Mouse (Mus musculus): ENCODE results near the gene Atf7ip. TPM values are rescaled to one million over a fixed set of nuclear protein-coding genes. Genes with fewer than 3 reads are reported as not detected.
A peak's percentile ranks its signal among the peaks of the same experiment; 100 is the strongest.

Atf7ip gene
- total RNA-seq, 2 experiments from 2014 or later: 105 to 131 TPM

DNA sequence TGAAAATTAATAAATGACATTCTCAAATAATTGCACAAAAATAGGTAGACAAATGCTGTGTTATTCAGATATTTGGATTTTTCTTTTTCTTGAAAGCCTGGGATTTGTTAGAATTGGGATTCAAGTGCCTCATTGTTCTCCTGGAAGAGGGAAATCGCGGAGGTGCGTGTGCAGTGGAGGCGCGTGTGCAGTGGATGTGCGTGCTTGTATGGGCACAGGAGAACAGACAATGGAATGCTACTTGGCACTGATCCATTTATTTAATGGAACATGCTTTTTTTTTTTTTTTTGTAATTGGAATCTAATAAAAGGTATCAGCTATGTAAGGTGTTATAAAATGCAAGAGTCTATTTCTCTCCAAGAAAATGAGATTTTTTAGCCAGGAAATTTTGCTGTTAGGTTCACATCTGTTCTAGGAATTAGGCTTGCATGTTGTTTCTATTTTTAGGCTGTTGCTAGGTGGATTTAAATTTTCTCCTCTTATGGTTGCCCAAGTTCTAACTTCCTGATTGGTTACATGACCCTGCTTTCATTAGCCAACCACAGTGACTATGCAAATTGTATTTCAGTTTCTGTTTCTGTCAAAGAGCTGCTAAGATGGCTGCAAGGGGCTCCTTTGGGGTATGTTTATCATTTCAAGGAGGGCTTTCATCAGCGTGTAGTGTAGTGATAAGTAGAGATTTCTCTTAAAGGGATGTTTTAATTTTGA, 44.8 kb downstream of the Atf7ip start:
- no peak for DNase-seq (ENCODE audit: extremely low spot score in 1 of 2, low spot score in 1 of 2)

GRCm38 (mm10) chr6:136551550-136552109, 45.7 kb downstream of the Atf7ip start:
- DNase-seq (ENCODE audit: extremely low spot score in 1 of 2, low spot score in 1 of 2): no peak

DNA sequence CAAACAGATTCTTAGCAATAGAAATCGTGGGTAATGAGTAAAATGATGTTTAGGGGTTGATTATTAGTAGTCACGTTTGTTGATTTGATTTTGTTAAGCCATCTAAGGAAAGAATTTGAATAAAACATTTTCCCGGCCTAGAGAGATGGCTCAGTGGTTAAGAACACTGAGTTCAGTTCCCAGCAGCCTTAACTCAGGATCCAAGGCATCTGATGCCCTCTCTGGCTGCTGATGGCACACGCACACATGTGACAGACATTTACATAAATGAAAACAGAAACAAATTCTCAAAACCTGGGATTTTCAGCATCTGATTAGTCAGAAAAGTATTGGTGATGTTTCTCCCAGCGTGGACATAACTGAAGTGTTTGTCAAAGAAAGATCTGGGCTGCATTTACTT, 47.2 kb downstream of the Atf7ip start:
- no peak for DNase-seq (ENCODE audit: extremely low spot score in 1 of 2, low spot score in 1 of 2)

GRCm38 (mm10) chr6:136553767-136554569, 48.0 kb downstream of the Atf7ip start:
- no peak for DNase-seq (ENCODE audit: extremely low spot score in 1 of 2, low spot score in 1 of 2)

- no peak for DNase-seq (ENCODE audit: extremely low spot score in 1 of 2, low spot score in 1 of 2)
Observed at GRCm38 (mm10) chr6:136554774-136555522, 49.0 kb downstream of the Atf7ip start.

GRCm38 (mm10) chr6:136555523-136555915, 49.6 kb downstream of the Atf7ip start:
- DNase-seq (ENCODE audit: extremely low spot score in 1 of 2, low spot score in 1 of 2): peak in 1 of 2 experiments; percentile 75

DNA sequence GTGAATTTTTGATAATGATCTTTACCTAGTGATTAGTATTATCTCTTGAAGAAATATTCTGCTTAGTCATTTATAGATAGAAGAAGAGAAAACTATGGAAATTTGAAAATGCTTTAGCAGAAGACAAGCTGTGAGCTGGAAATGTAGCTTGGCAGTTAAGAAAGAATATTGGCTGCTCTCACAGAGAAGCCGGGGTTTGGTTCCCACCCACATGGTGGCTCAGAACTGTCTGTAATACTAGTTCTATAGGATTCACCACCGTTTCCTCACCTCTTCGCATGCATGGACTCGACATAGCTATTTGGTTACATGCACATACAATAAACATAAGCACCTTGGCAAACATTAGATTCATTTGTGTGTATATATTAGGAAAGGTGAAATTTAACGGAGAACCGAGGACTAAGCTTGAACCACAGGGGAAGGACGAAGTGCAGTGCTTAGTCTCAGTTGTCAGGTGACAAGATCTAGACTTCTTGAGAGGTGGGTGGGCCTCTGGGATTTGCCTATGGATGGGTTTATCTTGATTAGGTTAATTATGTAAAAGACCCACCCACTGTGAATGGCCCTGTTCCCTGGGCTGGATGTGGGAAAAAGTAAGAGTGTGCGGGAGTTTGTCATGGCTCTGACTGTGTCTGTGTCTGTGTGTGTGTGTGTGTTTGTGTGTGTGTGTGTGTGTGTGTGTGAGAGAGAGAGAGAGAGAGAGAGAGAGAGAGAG, 52.5 kb downstream of the Atf7ip start:
- no peak for DNase-seq (ENCODE audit: extremely low spot score in 1 of 2, low spot score in 1 of 2)

DNA sequence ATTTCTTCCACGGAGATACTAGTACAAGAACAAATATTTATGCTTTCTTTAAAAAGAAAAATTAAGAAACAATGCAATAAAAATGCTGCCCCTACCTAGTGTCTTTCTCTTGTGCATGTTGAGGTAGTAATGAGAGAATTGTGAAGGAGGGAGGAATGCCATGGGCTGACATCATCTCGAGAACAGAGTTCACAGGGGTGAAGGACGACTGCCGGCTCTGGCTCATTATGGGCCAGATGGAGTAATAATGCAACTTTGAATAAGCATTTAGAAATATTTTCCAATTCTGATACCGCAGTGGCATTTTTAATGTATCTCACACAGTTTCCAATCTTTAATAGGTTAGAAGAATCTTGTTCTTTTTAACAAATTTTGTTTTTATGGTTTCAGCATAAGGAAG, 60.0 kb downstream of the Atf7ip start:
- no peak for DNase-seq (ENCODE audit: extremely low spot score in 1 of 2, low spot score in 1 of 2)

DNA sequence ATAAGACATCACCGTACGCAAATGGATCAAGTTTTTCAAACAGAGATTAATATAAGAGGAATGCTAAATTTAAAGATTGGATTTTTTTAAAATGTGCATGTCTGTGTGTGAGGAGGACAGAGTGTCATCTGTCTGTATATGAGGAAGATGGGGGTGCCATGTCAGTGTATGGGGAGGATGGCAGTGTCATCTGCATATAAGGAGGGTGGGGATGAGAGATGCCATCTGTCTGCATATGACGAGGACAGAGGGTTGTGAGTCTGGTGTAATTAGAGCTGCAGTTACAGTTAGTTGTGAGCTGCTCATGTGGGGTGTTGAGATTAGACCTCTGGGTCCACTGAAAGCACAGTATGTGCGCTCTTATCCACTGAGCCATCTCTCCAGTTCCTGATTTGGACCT, 84.8 kb downstream of the Atf7ip start:
- DNase-seq (ENCODE audit: extremely low spot score in 1 of 2, low spot score in 1 of 2): no peak

- no peak for DNase-seq (ENCODE audit: extremely low spot score in 1 of 2, low spot score in 1 of 2)
Observed at GRCm38 (mm10) chr6:136594541-136594940, 88.6 kb downstream of the Atf7ip start.

DNA sequence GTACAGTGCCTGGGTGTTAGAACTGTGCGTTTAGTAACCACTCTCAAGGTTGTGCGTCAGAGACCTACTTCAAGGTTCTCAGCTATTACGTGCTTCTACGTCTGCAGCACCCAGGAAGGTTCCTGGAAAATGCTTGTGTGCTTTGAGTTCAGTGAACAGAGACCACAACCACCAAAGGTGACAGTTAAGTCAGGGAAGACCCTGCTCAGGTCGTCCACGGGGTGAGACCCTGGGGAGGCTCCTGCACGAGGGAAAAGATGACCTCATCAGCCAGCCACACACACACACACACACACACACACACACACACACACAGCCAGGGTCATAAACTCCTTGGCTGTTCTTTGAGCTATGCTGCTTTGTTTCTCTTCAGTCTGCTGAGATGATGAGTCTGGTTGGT, 96.6 kb downstream of the Atf7ip start:
- DNase-seq (ENCODE audit: extremely low spot score in 1 of 2, low spot score in 1 of 2): no peak

DNA sequence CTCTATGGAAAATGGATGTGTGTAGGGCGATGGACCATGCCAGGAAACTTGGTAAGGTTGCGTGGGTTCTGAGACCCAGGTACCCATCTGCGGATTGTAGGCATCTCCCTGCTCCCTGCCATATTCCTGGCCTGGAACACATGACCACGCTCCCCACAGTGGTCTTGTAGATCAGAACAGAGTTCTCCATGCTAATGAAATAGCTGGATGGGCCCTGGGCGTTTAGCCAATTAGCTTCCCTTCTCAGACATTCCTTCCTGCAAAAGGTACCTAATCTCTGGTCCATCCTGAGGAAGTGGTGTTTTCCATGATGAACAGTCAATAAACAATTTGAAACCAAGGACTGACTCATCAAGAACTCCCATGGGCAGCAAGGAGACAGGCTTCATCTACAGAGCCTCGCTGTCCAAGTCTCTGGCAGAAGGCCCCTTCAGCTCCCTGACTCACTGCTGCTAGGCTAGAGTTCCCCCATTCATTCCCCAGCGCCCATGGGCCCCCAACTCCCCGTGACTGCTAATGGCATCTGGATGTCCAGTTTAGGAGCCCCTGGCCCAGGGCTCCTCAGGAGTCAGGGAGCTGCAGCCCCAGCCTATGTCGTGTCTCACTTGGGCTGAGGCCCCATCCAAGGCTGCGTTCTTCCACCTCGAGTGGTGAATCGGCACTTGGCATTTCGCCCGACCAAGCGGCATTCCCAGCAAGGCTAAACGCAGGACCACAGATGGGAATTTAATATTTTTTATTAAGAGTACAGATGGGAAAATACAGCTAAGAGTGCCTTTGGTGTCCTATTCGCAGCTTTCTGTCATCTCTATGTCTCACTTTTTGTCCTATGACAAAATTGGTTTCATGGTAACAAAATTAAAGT, 105.6 kb downstream of the Atf7ip start:
- no peak for DNase-seq (ENCODE audit: extremely low spot score in 1 of 2, low spot score in 1 of 2)

GRCm38 (mm10) chr6:136612312-136612711, 106.3 kb downstream of the Atf7ip start:
- no peak for DNase-seq (ENCODE audit: extremely low spot score in 1 of 2, low spot score in 1 of 2)

GRCm38 (mm10) chr6:136614156-136614555, 108.2 kb downstream of the Atf7ip start:
- DNase-seq (ENCODE audit: extremely low spot score in 1 of 2, low spot score in 1 of 2): no peak

- peak; percentile 65 to 95 for DNase-seq (ENCODE audit: extremely low spot score in 1 of 2, low spot score in 1 of 2)
Observed at GRCm38 (mm10) chr6:136620361-136621139, 114.6 kb downstream of the Atf7ip start.

DNA sequence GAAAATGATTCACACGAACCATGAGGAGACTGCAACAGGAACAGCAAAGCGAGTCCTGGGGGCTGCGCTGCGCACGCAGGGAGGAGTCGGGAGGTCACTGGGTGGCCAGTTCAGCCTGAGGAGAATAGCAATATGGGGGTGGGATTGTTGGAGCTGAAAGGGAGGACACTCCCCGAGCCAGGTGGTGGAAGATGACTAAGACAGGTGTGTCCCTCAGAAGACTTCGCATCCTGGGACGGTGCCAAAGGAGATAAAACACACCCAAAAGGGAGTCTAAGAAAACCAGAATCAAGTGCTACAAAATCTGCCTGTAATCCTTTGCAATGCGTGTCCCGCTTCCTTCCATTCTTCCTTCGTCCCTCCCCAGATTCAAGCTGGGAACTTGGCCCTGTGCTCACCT, 119.5 kb downstream of the Atf7ip start:
- DNase-seq (ENCODE audit: extremely low spot score in 1 of 2, low spot score in 1 of 2): no peak

DNA sequence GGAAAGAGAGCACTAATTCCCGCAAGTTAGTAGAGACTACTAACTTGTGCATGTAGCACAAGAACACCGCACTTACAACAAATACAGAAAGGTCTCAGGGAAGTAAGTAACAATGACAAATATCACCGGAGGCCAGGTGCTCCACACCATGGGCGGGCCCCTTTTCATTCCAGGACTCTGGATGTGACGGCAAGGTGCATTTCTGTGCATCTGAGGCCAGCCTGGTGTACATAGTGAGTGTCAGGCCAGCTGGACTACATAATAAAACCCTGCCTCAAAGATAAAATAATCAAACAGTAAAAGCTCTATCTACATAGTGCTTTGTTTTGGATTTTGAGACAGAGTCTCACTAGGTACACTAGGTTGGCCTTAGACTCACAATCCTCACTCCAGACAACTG, 123.7 kb downstream of the Atf7ip start:
- no peak for DNase-seq (ENCODE audit: extremely low spot score in 1 of 2, low spot score in 1 of 2)

- DNase-seq (ENCODE audit: extremely low spot score in 1 of 2, low spot score in 1 of 2): no peak
Observed at GRCm38 (mm10) chr6:136631519-136631918, 125.6 kb downstream of the Atf7ip start.

Measured in layer of hippocampus, postnatal 25 days (tissue).